Mouse (Mus musculus): Measurements from ENCODE around the gene Dio3. TPM values are rescaled to one million over a fixed set of nuclear protein-coding genes. Genes with fewer than 3 reads are reported as not detected.

Dio3 gene
- polyA plus RNA-seq, 1 experiment from 2014 or later, result 0.38 TPM

DNA sequence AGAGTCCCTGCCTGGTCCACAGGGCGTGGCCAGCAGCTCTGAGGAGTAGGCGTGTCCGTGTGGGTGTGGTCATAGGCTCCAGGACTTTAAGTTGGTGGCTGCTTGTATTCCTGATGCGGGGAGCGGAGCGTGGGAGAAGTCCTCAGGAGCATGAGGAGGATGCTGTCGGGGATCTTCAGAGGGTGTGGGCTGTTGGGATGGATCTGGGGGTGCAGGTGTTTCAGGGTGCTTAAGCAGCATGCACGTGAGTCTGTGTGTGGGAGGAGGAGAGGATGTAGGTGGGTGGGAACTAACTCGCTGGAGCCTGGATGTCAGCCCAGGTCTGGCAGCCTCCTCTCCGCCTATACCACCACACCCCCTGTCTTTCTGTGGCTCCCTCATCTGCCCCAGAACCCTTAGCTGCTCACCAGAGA lies 26.7 kb upstream of the Dio3 start:
- no peaks in the 10 kb centered on the region for H3K9me3 ChIP-seq (ENCODE audit: control insufficient read depth, low read length)
- H3K4me2 ChIP-seq (ENCODE audit: low read depth, low read length), result no peak overlapping the region
- WGBS, result 26% methylated on average over 10 of the region's 10 CpGs
- no peaks in the 10 kb centered on the region for H3K4me1 ChIP-seq (replicated peaks; ENCODE audit: control insufficient read depth, insufficient read depth, low read length)
- H3K27me3 ChIP-seq (ENCODE audit: control insufficient read depth, insufficient read depth, low read depth, low read length), result no peaks in the 10 kb centered on the region
- H3K27ac ChIP-seq (ENCODE audit: low read length), result no peak overlapping the region
- ATAC-seq (ENCODE audit: low read depth), result peak; percentile 56
- no peaks in the 10 kb centered on the region for H3K36me3 ChIP-seq (ENCODE audit: control insufficient read depth, insufficient read depth, low read length)
- H3K9ac ChIP-seq (ENCODE audit: low read length), result no peak overlapping the region
- H3K4me3 ChIP-seq (ENCODE audit: low read length), result no peak overlapping the region

- H3K9me3 ChIP-seq (ENCODE audit: control insufficient read depth, low read length), result no peaks in the 10 kb centered on the region
- no peak overlapping the region for H3K9ac ChIP-seq (ENCODE audit: low read length)
- no peak overlapping the region for H3K4me2 ChIP-seq (ENCODE audit: low read depth, low read length)
- no peaks in the 10 kb centered on the region for H3K36me3 ChIP-seq (ENCODE audit: control insufficient read depth, insufficient read depth, low read length)
- ATAC-seq (ENCODE audit: low read depth), result no peak
- no peaks in the 10 kb centered on the region for H3K4me1 ChIP-seq (replicated peaks; ENCODE audit: control insufficient read depth, insufficient read depth, low read length)
- 73% methylated on average over 9 of the region's 10 CpGs for WGBS
- no peak overlapping the region for H3K4me3 ChIP-seq (ENCODE audit: low read length)
- no peak overlapping the region for H3K27ac ChIP-seq (ENCODE audit: low read length)
- H3K27me3 ChIP-seq (ENCODE audit: control insufficient read depth, insufficient read depth, low read depth, low read length), result no peaks in the 10 kb centered on the region
Measured at GRCm38 (mm10) chr12:110255731-110256130, 23.1 kb upstream of the Dio3 start.

GRCm38 (mm10) chr12:110256478-110257220 lies 22.2 kb upstream of the Dio3 start:
- no peaks in the 10 kb centered on the region for H3K27me3 ChIP-seq (ENCODE audit: control insufficient read depth, insufficient read depth, low read depth, low read length)
- H3K36me3 ChIP-seq (ENCODE audit: control insufficient read depth, insufficient read depth, low read length), result no peaks in the 10 kb centered on the region
- H3K9me3 ChIP-seq (ENCODE audit: control insufficient read depth, low read length), result no peaks in the 10 kb centered on the region
- no peak overlapping the region for H3K27ac ChIP-seq (ENCODE audit: low read length)
- no peak overlapping the region for H3K4me3 ChIP-seq (ENCODE audit: low read length)
- no peak overlapping the region for H3K9ac ChIP-seq (ENCODE audit: low read length)
- WGBS, result 38% methylated on average over 14 of the region's 14 CpGs
- H3K4me2 ChIP-seq (ENCODE audit: low read depth, low read length), result no peak overlapping the region
- no peaks in the 10 kb centered on the region for H3K4me1 ChIP-seq (replicated peaks; ENCODE audit: control insufficient read depth, insufficient read depth, low read length)
- no peak for ATAC-seq (ENCODE audit: low read depth)

DNA sequence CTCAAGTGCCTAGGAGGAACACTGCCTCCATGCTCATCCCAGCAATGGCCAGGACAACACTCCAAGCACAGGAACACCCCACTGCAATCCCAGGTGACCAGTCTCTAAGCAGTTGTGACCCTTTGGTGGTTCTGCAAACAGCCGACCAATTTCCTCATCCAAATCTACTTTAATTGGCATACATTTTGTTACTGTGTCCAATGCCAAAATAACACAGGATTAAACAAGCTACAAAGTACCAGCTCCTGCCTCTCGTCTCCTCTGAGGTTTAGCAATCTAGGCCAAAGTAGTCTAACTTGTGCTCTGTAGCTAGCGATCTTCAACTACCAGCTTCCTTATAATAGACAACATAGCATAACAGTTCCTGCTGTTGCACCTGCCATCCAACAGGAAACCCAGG lies 10.6 kb upstream of the Dio3 start:
- H3K27me3 ChIP-seq (ENCODE audit: control insufficient read depth, insufficient read depth, low read depth, low read length), result no peaks in the 10 kb centered on the region
- no peak overlapping the region for H3K9ac ChIP-seq (ENCODE audit: low read length)
- no peaks in the 10 kb centered on the region for H3K4me1 ChIP-seq (replicated peaks; ENCODE audit: control insufficient read depth, insufficient read depth, low read length)
- no peak overlapping the region for H3K4me3 ChIP-seq (ENCODE audit: low read length)
- 76% methylated on average over 3 of the region's 3 CpGs for WGBS
- no peaks in the 10 kb centered on the region for H3K9me3 ChIP-seq (ENCODE audit: control insufficient read depth, low read length)
- no peaks in the 10 kb centered on the region for H3K36me3 ChIP-seq (ENCODE audit: control insufficient read depth, insufficient read depth, low read length)
- no peak overlapping the region for H3K4me2 ChIP-seq (ENCODE audit: low read depth, low read length)
- no peak overlapping the region for H3K27ac ChIP-seq (ENCODE audit: low read length)
- no peak for ATAC-seq (ENCODE audit: low read depth)

DNA sequence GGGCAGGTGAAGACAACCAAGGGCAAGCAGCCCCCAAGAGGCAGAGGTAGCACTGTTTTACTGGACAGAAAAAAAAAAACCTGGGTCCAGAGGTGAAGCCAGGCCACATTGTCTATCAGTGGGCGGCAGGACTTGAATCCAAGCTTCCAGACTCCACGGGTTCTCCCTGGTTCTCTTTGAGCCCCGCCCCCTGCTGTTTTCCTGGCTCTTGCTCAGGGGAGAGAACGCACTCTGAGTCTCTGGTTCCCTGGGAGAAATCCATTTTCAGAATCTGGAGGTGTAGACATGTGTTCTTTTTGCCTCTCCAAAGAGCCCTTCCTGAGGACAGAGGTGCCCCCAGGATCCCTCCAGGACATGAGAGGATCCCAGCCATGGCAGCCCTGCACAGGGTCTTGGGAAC lies 9.2 kb upstream of the Dio3 start:
- no peaks in the 10 kb centered on the region for H3K27me3 ChIP-seq (ENCODE audit: control insufficient read depth, insufficient read depth, low read depth, low read length)
- no peak for ATAC-seq (ENCODE audit: low read depth)
- no peaks in the 10 kb centered on the region for H3K36me3 ChIP-seq (ENCODE audit: control insufficient read depth, insufficient read depth, low read length)
- H3K4me1 ChIP-seq (replicated peaks; ENCODE audit: control insufficient read depth, insufficient read depth, low read length), result no peaks in the 10 kb centered on the region
- H3K9me3 ChIP-seq (ENCODE audit: control insufficient read depth, low read length), result no peaks in the 10 kb centered on the region
- no peak overlapping the region for H3K4me2 ChIP-seq (ENCODE audit: low read depth, low read length)
- H3K27ac ChIP-seq (ENCODE audit: low read length), result no peak overlapping the region
- H3K4me3 ChIP-seq (ENCODE audit: low read length), result no peak overlapping the region
- no peak overlapping the region for H3K9ac ChIP-seq (ENCODE audit: low read length)
- 70% methylated on average over 4 of the region's 4 CpGs for WGBS

GRCm38 (mm10) chr12:110276034-110276433 lies 2.8 kb upstream of the Dio3 start:
- Histone ChIP-seq H3K4me3 (ENCODE audit: low read length) (no peak overlapping the region), H3K9ac (ENCODE audit: low read length) (no peak overlapping the region), H3K4me1 (replicated peaks; ENCODE audit: control insufficient read depth, insufficient read depth, low read length) (peaks cover 6% of the 10 kb centered on the region; the same call in 1 of the 2 replicates), H3K27ac (ENCODE audit: low read length) (no peak overlapping the region), H3K36me3 (ENCODE audit: control insufficient read depth, insufficient read depth, low read length) (no peaks in the 10 kb centered on the region), H3K9me3 (ENCODE audit: control insufficient read depth, low read length) (no peaks in the 10 kb centered on the region), H3K4me2 (ENCODE audit: low read depth, low read length) (no peak overlapping the region), H3K27me3 (ENCODE audit: control insufficient read depth, insufficient read depth, low read depth, low read length) (peaks cover 54% of the 10 kb centered on the region)
- 60% methylated on average over 1 of the region's 1 CpGs for WGBS
- no peak for ATAC-seq (ENCODE audit: low read depth)

- Histone ChIP-seq H3K4me2 (ENCODE audit: low read depth, low read length) (peak overlapping the region; percentile 78), H3K4me1 (replicated peaks; ENCODE audit: control insufficient read depth, insufficient read depth, low read length) (peaks cover 8% of the 10 kb centered on the region; the same call in 1 of the 2 replicates), H3K27me3 (ENCODE audit: control insufficient read depth, insufficient read depth, low read depth, low read length) (peaks cover 67% of the 10 kb centered on the region), H3K4me3 (ENCODE audit: low read length) (peak overlapping the region; percentile 52), H3K27ac (ENCODE audit: low read length) (no peak overlapping the region), H3K9me3 (ENCODE audit: control insufficient read depth, low read length) (no peaks in the 10 kb centered on the region), H3K36me3 (ENCODE audit: control insufficient read depth, insufficient read depth, low read length) (no peaks in the 10 kb centered on the region), H3K9ac (ENCODE audit: low read length) (peak overlapping the region; percentile 39; the same call in 1 of the 2 replicates)
- ATAC-seq (ENCODE audit: low read depth), result 0 out of 2 replicates have a peak, but pooled peaks have one; percentile 1
- WGBS, result 3% methylated on average over 33 of the region's 33 CpGs
Measured at GRCm38 (mm10) chr12:110277259-110277964, 1.5 kb upstream of the Dio3 start.

GRCm38 (mm10) chr12:110277965-110278307 lies 932 bp upstream of the Dio3 start:
- peak overlapping the region; percentile 47; the same call in 1 of the 2 replicates for H3K9ac ChIP-seq (ENCODE audit: low read length)
- H3K9me3 ChIP-seq (ENCODE audit: control insufficient read depth, low read length), result no peaks in the 10 kb centered on the region

DNA sequence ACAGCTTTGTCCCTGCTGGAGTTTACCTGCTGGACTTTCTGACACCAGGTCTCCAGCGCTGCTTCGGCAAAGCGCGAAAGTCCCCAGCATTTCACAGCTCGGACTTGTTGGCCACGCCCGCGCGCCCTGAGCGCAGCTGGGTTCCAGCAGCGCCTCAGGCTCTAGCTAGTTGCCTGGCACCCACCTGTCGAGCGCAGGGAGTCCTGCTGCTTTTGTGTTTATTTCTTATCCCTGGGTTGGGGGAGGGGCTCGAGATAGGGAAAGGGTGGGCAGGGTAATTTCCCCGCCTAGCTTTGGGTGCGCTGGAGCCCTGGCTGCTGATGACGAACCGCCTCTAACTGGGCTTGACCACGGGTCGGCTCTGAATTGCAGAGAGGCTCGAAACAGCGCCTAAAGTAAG lies 1.5 kb downstream of the Dio3 start:
- peaks cover 90% of the 10 kb centered on the region for H3K27me3 ChIP-seq (ENCODE audit: control insufficient read depth, insufficient read depth, low read depth, low read length)
- no peak overlapping the region for H3K4me2 ChIP-seq (ENCODE audit: low read depth, low read length)
- H3K36me3 ChIP-seq (ENCODE audit: control insufficient read depth, insufficient read depth, low read length), result no peaks in the 10 kb centered on the region
- no peaks in the 10 kb centered on the region for H3K9me3 ChIP-seq (ENCODE audit: control insufficient read depth, low read length)
- WGBS, result 1% methylated on average over 22 of the region's 22 CpGs
- H3K27ac ChIP-seq (ENCODE audit: low read length), result no peak overlapping the region
- no peak overlapping the region for H3K9ac ChIP-seq (ENCODE audit: low read length)
- ATAC-seq (ENCODE audit: low read depth), result no peak
- peaks cover 9% of the 10 kb centered on the region; the same call in 1 of the 2 replicates for H3K4me1 ChIP-seq (replicated peaks; ENCODE audit: control insufficient read depth, insufficient read depth, low read length)
- no peak overlapping the region for H3K4me3 ChIP-seq (ENCODE audit: low read length)

More at GRCm38 (mm10) chr12:110277965-110278307, 932 bp upstream of the Dio3 start:
- H3K27me3 ChIP-seq (ENCODE audit: control insufficient read depth, insufficient read depth, low read depth, low read length), result peaks cover 72% of the 10 kb centered on the region
- 1% methylated on average over 45 of the region's 58 CpGs for WGBS
- H3K36me3 ChIP-seq (ENCODE audit: control insufficient read depth, insufficient read depth, low read length), result no peaks in the 10 kb centered on the region
- peak overlapping the region; percentile 78 for H3K4me2 ChIP-seq (ENCODE audit: low read depth, low read length)
- peaks cover 9% of the 10 kb centered on the region; the same call in 1 of the 2 replicates for H3K4me1 ChIP-seq (replicated peaks; ENCODE audit: control insufficient read depth, insufficient read depth, low read length)
- peak; percentile 53 for ATAC-seq (ENCODE audit: low read depth)
- peak overlapping the region; percentile 52 for H3K4me3 ChIP-seq (ENCODE audit: low read length)
- no peak overlapping the region for H3K27ac ChIP-seq (ENCODE audit: low read length)

All from lung, embryonic 16.5 days (tissue).